Mouse (Mus musculus) midbrain, embryonic 15.5 days (tissue): ENCODE measurements at regions not wholly inside any gene's neighbourhood (a gene's known extent, or its start where the extent isn't known, plus 50 kb on each side); places are given as distances from the start of the nearest gene placed in this dataset.

Experiments
- ATAC-seq: fragments of 200-750 bp; cut with Nextera tagmentation; replicated peaks from 2 replicates; pipeline ENCODE4 v1.8.0; 2017; ENCODE audit warnings: moderate TSS enrichment
- H3K27ac ChIP-seq: fragments of 300-500 bp; sonication (generic); 2 replicates; pipeline ENCODE4 v1.5.1; 2015; ENCODE audit warnings: mild to moderate bottlenecking, inconsistent platforms
- H3K27me3 ChIP-seq: fragments of 300-500 bp; sonication (generic); replicated peaks from 2 replicates; pipeline ENCODE4 v1.6.1; 2015; ENCODE audit warnings: inconsistent platforms
- H3K36me3 ChIP-seq: fragments of 300-500 bp; sonication (generic); replicated peaks from 2 replicates; pipeline ENCODE4 v1.6.1; 2015; ENCODE audit warnings: inconsistent platforms
- H3K4me1 ChIP-seq: fragments of 300-500 bp; sonication (generic); 2 replicates; pipeline ENCODE4 v1.6.1; 2015; ENCODE audit warnings: inconsistent platforms
- H3K4me2 ChIP-seq: fragments of 300-500 bp; sonication (generic); 2 replicates; pipeline ENCODE4 v1.6.1; 2015; ENCODE audit warnings: inconsistent platforms, mild to moderate bottlenecking, moderate library complexity
- H3K4me3 ChIP-seq: fragments of 300-500 bp; sonication (generic); 2 replicates; pipeline ENCODE4 v1.5.1; 2015; ENCODE audit warnings: mild to moderate bottlenecking, inconsistent platforms
- H3K9ac ChIP-seq: fragments of 300-500 bp; sonication (generic); 2 replicates; pipeline ENCODE4 v1.6.1; 2015; ENCODE audit warnings: mild to moderate bottlenecking, inconsistent platforms
- H3K9me3 ChIP-seq: fragments of 300-500 bp; sonication (generic); 2 replicates; pipeline ENCODE4 v1.6.1; 2016; ENCODE audit warnings: inconsistent platforms
- WGBS: fragments of 180-500 bp; shearing (Covaris S2); methylation state at CpG from one replicate; pipeline ENCODE4 v1.1.7; 2015; ENCODE audit warnings: mixed read lengths; 5-methylcytosine and 5-hydroxymethylcytosine counted together

DNA sequence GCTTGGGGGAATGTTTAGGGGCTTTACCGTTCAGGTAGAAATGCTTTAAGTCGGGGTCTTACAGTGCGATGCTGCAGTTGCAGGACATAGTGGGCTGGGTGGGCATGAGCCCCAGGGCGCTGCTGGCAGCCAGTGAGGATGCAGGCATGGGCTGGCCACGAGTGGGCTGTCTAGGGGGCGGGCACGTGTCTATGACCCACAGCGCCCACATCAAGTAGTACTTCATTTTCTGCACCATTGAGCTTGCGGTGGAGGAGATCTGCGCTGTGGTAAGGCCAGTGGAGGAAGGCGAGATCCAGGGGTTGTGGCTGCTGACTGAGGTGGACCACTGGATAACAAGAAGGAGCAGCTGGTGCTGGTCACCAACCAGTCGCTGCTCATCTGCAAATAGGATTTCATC, 52.4 kb upstream of the Olfr291 start:
- H3K27ac ChIP-seq: no peak overlapping the region
- no peaks in the 10 kb centered on the region for H3K9me3 ChIP-seq
- H3K4me1 ChIP-seq: no peaks in the 10 kb centered on the region
- H3K27me3 ChIP-seq: no peaks in the 10 kb centered on the region
- H3K9ac ChIP-seq: no peak overlapping the region
- H3K36me3 ChIP-seq: no peaks in the 10 kb centered on the region
- 36% methylated on average over 12 of the region's 12 CpGs for WGBS
- ATAC-seq: no peak
- H3K4me3 ChIP-seq: no peak overlapping the region
- H3K4me2 ChIP-seq: no peak overlapping the region

GRCm38 (mm10) chr7:84794655-84795054, 58.7 kb upstream of the Olfr291 start:
- no peak overlapping the region for H3K4me3 ChIP-seq
- H3K27ac ChIP-seq: no peak overlapping the region
- WGBS: 9% methylated on average over 1 of the region's 1 CpGs
- no peaks in the 10 kb centered on the region for H3K4me1 ChIP-seq
- H3K4me2 ChIP-seq: no peak overlapping the region
- H3K36me3 ChIP-seq: no peaks in the 10 kb centered on the region
- no peak overlapping the region for H3K9ac ChIP-seq
- H3K9me3 ChIP-seq: no peaks in the 10 kb centered on the region
- peak; percentile 65; the same call in 1 of the 2 replicates for ATAC-seq
- H3K27me3 ChIP-seq: no peaks in the 10 kb centered on the region

DNA sequence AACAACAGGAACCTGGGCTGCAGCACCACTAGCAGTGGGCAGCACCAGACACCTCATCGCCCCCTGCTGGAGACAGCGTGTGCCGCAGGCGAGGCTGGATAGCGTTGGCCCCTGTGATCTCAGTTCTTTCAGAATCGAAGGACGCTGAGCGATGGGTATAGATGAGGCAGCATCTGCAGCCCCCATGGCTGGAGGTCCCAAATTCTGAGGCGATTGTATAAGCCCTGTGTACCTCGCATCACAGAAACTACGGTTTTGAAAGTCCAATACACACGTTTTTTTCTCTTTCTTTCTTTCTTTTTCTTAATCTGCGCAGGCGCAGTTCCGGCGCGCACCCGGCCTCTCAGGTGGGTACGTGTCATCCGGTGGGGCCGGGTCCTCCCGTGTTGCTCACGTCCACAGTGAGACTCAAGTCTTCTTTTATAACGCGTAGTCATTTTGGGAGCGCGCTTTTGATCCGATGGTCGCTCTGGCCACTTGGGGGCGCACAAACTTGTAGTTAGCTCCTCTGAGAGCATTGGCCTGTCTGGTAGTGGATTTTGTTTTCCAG, 74.0 kb upstream of the Olfr291 start:
- WGBS: 1% methylated on average over 30 of the region's 30 CpGs

GRCm38 (mm10) chr7:84777696-84778095, 75.7 kb upstream of the Olfr291 start:
- Histone ChIP-seq H3K27me3 (no peaks in the 10 kb centered on the region), H3K36me3 (no peaks in the 10 kb centered on the region), H3K4me1 (no peaks in the 10 kb centered on the region), H3K9me3 (no peaks in the 10 kb centered on the region), H3K9ac (no peak overlapping the region), H3K27ac (no peak overlapping the region), H3K4me3 (no peak overlapping the region), H3K4me2 (no peak overlapping the region)
- ATAC-seq: no peak

More for the DNA sequence above, 74.0 kb upstream of the Olfr291 start:
- Histone ChIP-seq H3K9ac (peak overlapping the region; percentile 51), H3K27me3 (no peaks in the 10 kb centered on the region), H3K9me3 (no peaks in the 10 kb centered on the region), H3K4me1 (no peaks in the 10 kb centered on the region), H3K4me2 (peak overlapping the region; percentile 57), H3K4me3 (peak overlapping the region; percentile 46), H3K36me3 (no peaks in the 10 kb centered on the region), H3K27ac (peak overlapping the region; percentile 69)
- ATAC-seq: peak; percentile 98

GRCm38 (mm10) chr7:84756261-84756660, 66.5 kb upstream of the Zfand6 start:
- ATAC-seq: no peak
- Histone ChIP-seq H3K4me3 (no peak overlapping the region), H3K9ac (no peak overlapping the region), H3K4me1 (no peaks in the 10 kb centered on the region), H3K4me2 (no peak overlapping the region), H3K9me3 (no peaks in the 10 kb centered on the region), H3K36me3 (no peaks in the 10 kb centered on the region), H3K27ac (no peak overlapping the region), H3K27me3 (no peaks in the 10 kb centered on the region)
- 92% methylated on average over 3 of the region's 3 CpGs for WGBS

DNA sequence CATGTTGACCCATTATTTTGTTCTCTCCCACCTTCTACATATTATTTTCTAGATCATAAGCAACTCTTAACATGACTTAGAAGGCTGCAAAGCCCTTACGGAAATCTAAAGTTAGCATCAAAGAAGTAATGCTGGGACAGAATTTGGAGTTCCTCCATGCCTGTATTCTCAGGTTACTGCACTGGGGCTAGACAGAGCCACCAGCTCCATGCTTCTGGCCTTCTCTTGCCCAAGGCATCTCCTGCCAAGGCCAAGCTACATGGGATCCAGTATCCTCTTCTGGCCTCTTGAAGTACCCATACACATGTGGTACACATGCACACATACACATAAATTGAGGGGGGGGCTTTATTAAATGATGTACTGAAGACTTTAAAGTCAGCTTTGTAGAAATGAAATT, 63.6 kb upstream of the Zfand6 start:
- Histone ChIP-seq H3K36me3 (no peaks in the 10 kb centered on the region), H3K4me1 (peaks cover 6% of the 10 kb centered on the region), H3K27me3 (no peaks in the 10 kb centered on the region), H3K4me2 (no peak overlapping the region), H3K9ac (no peak overlapping the region), H3K27ac (no peak overlapping the region), H3K4me3 (no peak overlapping the region), H3K9me3 (no peaks in the 10 kb centered on the region)
- ATAC-seq: no peak
- WGBS: 94% methylated on average over 1 of the region's 1 CpGs

GRCm38 (mm10) chr7:84749434-84750301, 59.9 kb upstream of the Zfand6 start:
- Histone ChIP-seq H3K27me3 (no peaks in the 10 kb centered on the region), H3K27ac (peak overlapping the region; percentile 74), H3K4me2 (peak overlapping the region; percentile 65), H3K4me3 (peak overlapping the region; percentile 48), H3K36me3 (no peaks in the 10 kb centered on the region), H3K4me1 (peaks cover 6% of the 10 kb centered on the region), H3K9me3 (no peaks in the 10 kb centered on the region), H3K9ac (peak overlapping the region; percentile 56)
- WGBS: 3% methylated on average over 21 of the region's 21 CpGs
- ATAC-seq: peak; percentile 89

DNA sequence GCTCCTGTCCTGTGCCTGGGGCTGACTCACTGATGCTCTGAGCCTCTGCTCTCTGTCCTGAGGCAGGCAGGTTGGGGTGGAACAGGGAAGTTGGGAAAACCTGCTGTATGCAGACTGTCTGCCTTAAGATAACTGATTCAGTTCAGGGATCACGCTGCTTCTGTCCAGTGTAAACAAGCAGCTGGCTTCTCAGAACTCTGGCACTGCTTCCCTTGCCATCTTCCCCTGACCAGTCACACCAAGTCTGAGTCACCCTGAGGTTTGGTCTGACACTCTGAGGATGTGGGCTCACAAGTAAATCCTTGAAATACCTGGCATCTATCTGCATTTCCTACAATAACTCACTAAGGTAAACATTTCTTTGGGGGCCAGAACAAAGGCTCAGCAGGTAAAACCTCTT, 58.1 kb upstream of the Zfand6 start:
- Histone ChIP-seq H3K27ac (no peak overlapping the region), H3K36me3 (no peaks in the 10 kb centered on the region), H3K9me3 (no peaks in the 10 kb centered on the region), H3K27me3 (no peaks in the 10 kb centered on the region), H3K4me2 (no peak overlapping the region), H3K4me3 (no peak overlapping the region), H3K4me1 (peaks cover 6% of the 10 kb centered on the region), H3K9ac (no peak overlapping the region)
- WGBS: 73% methylated on average over 1 of the region's 1 CpGs
- ATAC-seq: no peak

GRCm38 (mm10) chr7:84744321-84745070, 54.7 kb upstream of the Zfand6 start:
- Histone ChIP-seq H3K9me3 (no peaks in the 10 kb centered on the region), H3K4me1 (peaks cover 4% of the 10 kb centered on the region), H3K9ac (no peak overlapping the region), H3K27me3 (no peaks in the 10 kb centered on the region), H3K4me3 (no peak overlapping the region), H3K4me2 (no peak overlapping the region), H3K27ac (no peak overlapping the region), H3K36me3 (no peaks in the 10 kb centered on the region)
- 92% methylated on average over 5 of the region's 5 CpGs for WGBS
- no peak for ATAC-seq

GRCm38 (mm10) chr7:84739965-84740390, 50.2 kb upstream of the Zfand6 start:
- no peaks in the 10 kb centered on the region for H3K4me1 ChIP-seq
- no peak; the same call in 1 of the 2 replicates for ATAC-seq
- 32% methylated on average over 2 of the region's 2 CpGs for WGBS

More at GRCm38 (mm10) chr7:84739965-84740390, 50.2 kb upstream of the Zfand6 start:
- Histone ChIP-seq H3K36me3 (no peaks in the 10 kb centered on the region), H3K9ac (no peak overlapping the region), H3K27me3 (no peaks in the 10 kb centered on the region), H3K27ac (no peak overlapping the region), H3K9me3 (no peaks in the 10 kb centered on the region), H3K4me2 (no peak overlapping the region), H3K4me3 (no peak overlapping the region)
